Mouse (Mus musculus) thymus, postnatal 0 days (tissue): Measurements from ENCODE around the gene Ptp4a2. TPM values are rescaled to one million over a fixed set of nuclear protein-coding genes. Genes with fewer than 3 reads are reported as not detected.
A peak's percentile ranks its signal among the peaks of the same experiment; 100 is the strongest.
"Not testable (repeated sequence)": the region's sequence is repeated elsewhere in the genome, so short reads cannot be mapped to it uniquely, and the experiment has no call there.

Source experiments
- DNase-seq: peaks from one replicate; pipeline ENCODE4 v3.0.0-alpha.2; 2015; ENCODE audit warnings: low spot score
- microRNA-seq: library from miRNA; unstranded; fragments of <30 nt; microRNA quantifications from one replicate; pipeline ENCODE4, GENCODE M21; 2016; ENCODE audit warnings: borderline number of aligned reads
- polyA plus RNA-seq: library from polyadenylated mRNA; unstranded; fragments of >200 nt; fragmentation: Nextera tagmentation; extraction: Ambion mirVana; gene quantifications from 2 replicates; pipeline ENCODE4 v1.2.1, GENCODE M21; 2015

Gene Ptp4a2
- polyA plus RNA-seq, 1 experiment from 2014 or later: 559 TPM

DNA sequence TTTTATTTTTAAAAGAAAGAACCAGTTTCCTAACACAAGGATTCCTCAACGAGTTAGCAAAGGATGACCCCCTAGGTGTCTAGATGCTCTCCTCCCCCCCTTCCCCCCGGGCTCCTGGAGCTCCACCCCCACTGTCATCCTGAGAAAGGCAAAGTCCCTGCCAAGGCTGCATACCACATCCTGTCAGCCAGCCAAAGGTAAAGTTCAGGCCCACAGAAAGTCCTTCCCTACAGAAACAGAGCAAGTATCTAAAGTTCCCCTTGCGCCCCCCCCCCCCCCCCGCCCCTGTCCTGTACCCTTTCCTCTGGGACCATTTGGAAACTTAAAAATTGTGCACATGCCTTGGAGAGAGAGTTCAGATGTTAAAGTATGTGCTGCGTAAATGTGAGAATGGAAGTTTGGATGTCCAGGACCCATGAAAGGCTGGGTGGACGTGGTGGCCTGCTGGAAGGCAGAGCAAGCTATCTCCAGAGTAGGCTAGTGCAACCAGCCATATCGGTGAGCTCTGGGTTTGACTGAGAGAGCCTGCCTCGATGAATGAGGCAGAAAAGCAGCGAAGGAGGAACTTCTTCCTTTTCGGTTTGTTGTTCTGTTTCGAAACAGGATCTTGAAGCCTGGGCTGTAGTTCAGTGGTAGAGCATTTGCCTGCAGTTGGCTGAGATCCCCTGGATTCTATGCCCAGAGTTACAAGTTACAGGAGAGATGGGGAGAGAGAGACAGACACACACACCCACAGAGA lies 71.7 kb downstream of the Ptp4a2 start:
- DNase-seq: peak; percentile 87

DNA sequence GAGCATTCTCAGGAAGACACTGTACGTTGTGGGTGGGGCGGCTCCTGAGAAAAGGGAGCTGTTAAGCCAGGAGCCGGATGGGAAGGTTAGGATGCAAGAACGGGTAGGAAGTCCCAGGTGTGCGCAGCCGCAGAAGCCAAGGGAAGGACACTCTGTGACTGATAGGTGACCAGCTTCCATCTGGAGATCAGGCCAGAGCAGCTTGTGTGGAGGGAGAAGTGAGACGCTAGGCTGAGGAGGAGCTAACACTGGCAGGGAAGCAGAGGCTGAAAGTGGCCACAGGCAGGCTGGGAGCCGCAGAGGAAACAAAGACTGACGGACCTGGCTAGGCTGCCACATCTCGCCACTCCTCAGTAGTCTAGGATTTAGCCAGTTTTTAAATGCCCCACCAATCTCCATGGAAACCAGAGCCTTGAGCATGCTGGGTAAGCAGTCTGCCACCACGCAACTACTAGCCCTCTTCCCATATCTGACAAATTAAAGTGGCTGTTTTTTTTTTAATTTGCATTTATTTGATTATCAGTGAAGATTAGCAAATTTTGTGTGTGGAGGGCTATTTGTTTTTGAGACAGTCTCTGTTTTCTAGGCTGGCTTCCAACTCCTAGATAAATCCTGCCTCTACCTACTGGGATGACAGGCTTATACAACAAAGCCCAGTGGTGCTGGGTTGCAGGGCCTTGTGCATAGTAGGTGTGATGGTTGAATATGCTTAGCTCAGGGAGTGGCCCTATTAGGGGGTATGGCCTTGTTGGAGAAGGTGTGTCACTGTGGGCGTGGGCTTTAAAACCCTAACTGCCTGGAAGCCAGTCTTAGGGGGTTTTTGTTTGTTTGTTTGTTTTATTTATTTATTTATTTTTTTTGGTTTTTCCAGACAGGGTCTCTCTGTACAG lies 73.3 kb downstream of the Ptp4a2 start:
- no peak for DNase-seq

DNA sequence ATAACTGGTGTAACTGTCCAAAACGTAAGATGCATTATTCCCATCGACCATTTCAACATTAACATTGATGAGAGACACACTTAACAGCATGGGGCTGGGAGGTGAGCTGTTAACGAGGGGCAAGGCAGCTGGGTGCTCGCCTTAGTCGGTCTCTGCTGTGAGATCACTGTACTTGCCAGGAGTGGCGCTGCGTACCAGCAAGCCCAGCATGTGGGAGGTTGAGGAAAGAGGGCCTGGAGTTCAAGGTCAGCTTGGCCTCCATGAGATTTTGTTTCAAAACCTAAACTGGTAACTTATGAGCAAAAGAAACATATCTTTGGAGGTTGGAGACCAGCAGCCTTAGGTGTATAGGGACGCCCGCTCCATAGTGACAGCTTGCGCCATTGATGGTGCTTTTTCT lies 78.6 kb downstream of the Ptp4a2 start:
- no peak for DNase-seq

DNA sequence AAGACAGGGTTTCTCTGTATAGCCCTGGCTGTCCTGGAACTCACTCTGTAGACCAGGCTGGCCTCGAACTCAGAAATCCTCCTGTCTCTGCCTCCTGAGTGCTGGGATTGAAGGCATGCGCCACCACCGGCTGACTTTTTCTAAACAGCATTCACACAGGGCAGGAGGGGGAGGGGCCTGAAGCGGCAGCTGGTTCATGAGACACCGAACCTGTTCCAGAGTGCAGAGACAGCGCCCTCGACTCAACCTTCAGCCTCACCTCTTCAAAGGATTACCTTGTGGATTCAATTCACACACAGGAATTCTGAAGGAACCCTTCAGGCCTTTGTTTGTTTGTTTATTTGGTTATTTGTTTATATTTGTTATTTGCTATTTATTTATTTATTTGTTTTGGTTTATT lies 79.1 kb downstream of the Ptp4a2 start:
- DNase-seq: no peak

DNA sequence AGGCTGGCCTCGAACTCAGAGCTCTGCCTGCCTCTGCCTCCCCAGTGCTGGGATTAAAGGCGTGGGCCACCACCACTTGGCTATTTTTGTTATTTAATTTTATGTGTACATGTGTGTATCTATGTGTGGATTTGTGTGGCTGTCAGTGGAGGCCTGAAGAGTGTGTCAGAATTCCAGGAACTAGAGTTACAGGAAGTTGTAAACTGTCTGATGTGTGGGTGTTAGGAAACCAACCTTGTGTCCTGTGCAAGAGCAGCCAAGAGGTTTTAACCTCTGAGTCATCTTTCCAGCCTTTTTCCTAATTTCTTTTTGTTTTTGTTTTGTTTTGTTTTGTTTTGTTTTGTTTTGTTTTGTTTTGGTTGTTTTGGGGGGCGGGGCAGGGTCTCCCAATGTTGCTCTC lies 83.8 kb downstream of the Ptp4a2 start:
- DNase-seq: no peak

DNA sequence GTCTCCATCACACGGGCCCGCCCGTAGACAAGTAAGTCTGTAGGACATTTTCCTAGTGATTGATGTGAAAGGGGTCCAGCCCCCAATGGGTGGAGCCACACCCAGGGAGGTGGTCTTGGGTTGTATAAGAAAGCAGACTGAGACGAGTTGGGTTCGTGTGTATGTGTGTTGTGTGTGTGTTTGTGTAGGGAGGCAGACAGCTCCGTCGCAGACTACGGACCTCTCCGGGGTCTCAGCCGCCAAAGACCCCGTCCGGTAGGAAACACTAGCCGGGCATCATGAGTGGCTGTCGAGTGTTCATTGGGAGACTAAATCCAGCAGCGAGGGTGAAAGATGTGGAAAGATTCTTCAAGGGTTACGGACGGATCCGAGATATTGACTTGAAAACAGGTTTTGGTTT lies 87.8 kb downstream of the Ptp4a2 start:
- not testable (repeated sequence) for DNase-seq

Small RNAs within 50 kb of the gene (microRNA-seq; reads per million reads assigned to microRNA genes)
- gene Gm28017: not detected

Other genes with a start within 250 kb of the Ptp4a2 start
- gene Lck, start 237.6 kb upstream of the Ptp4a2 start, polyA plus RNA-seq: 1,471 and 1,532 TPM in 2 replicates
- 2.6 and 3.7 TPM in 2 replicates for gene Fam167b, start 232.7 kb upstream of the Ptp4a2 start, polyA plus RNA-seq
- gene Eif3i, start 210.6 kb upstream of the Ptp4a2 start, polyA plus RNA-seq: 325 and 333 TPM in 2 replicates
- 190 and 230 TPM in 2 replicates for gene Tmem234, start 210.6 kb upstream of the Ptp4a2 start, polyA plus RNA-seq
- gene Dcdc2b, start 197.0 kb upstream of the Ptp4a2 start, polyA plus RNA-seq: 3.0 and 3.3 TPM in 2 replicates
- 39.5 and 40.6 TPM in 2 replicates for gene Iqcc, start 192.1 kb upstream of the Ptp4a2 start, polyA plus RNA-seq
- gene Ccdc28b, start 187.3 kb upstream of the Ptp4a2 start, polyA plus RNA-seq: 81.7 and 87.2 TPM in 2 replicates
- gene Txlna, start 170.2 kb upstream of the Ptp4a2 start, polyA plus RNA-seq: 57.4 and 64.5 TPM in 2 replicates
- 8.9 and 11.6 TPM in 2 replicates for gene Kpna6, start 138.5 kb upstream of the Ptp4a2 start, polyA plus RNA-seq
- 7.7 and 9.2 TPM in 2 replicates for gene Tmem39b, start 114.4 kb upstream of the Ptp4a2 start, polyA plus RNA-seq
- gene Khdrbs1, start 68.9 kb upstream of the Ptp4a2 start, polyA plus RNA-seq: 127 and 145 TPM in 2 replicates
- gene Spocd1, start 118.0 kb downstream of the Ptp4a2 start, polyA plus RNA-seq: 0.05 and 0.06 TPM in 2 replicates
- gene Adgrb2, start 173.7 kb downstream of the Ptp4a2 start, polyA plus RNA-seq: 0.17 and 0.36 TPM in 2 replicates
- gene Col16a1, start 236.6 kb downstream of the Ptp4a2 start, polyA plus RNA-seq: 3.5 and 6.2 TPM in 2 replicates